Mouse (Mus musculus) hindbrain, embryonic 10.5 days (tissue): Measurements from ENCODE around the gene Smim6. TPM values are rescaled to one million over a fixed set of nuclear protein-coding genes. Genes with fewer than 3 reads are reported as not detected.
A peak's percentile ranks its signal among the peaks of the same experiment; 100 is the strongest.

ENCODE experiments used
- DNase-seq: peaks from one replicate; pipeline ENCODE4 v3.0.0-alpha.2; 2017; ENCODE audit warnings: low spot score
- H3K27ac ChIP-seq: fragments of 300-500 bp; sonication (generic); 2 replicates; pipeline ENCODE4 v1.5.1; 2016; ENCODE audit warnings: mild to moderate bottlenecking, moderate library complexity
- H3K27me3 ChIP-seq: fragments of 300-500 bp; sonication (generic); 2 replicates; pipeline ENCODE4 v1.6.1; 2016; ENCODE audit warnings: mild to moderate bottlenecking; ENCODE audit not compliant: poor library complexity, insufficient read depth, severe bottlenecking
- H3K36me3 ChIP-seq: fragments of 300-500 bp; sonication (generic); 2 replicates; pipeline ENCODE4 v1.6.1; 2016; ENCODE audit warnings: mild to moderate bottlenecking, moderate library complexity
- H3K4me1 ChIP-seq: fragments of 300-500 bp; sonication (generic); replicated peaks from 2 replicates; pipeline ENCODE4 v1.6.1; 2016; ENCODE audit warnings: mild to moderate bottlenecking
- H3K4me3 ChIP-seq: fragments of 300-500 bp; sonication (generic); 2 replicates; pipeline ENCODE4 v1.5.1; 2016; ENCODE audit warnings: mild to moderate bottlenecking, moderate library complexity
- H3K9me3 ChIP-seq: fragments of 300-500 bp; sonication (generic); 2 replicates; pipeline ENCODE4 v1.6.1; 2016; ENCODE audit warnings: mild to moderate bottlenecking, moderate library complexity
- WGBS: fragments of 180-500 bp; shearing (Covaris S2); methylation state at CpG from one replicate; pipeline ENCODE4 v1.1.7; 2016; 5-methylcytosine and 5-hydroxymethylcytosine counted together
- polyA plus RNA-seq: library from polyadenylated mRNA; unstranded; fragments of >200 nt; fragmentation: Nextera tagmentation; extraction: Ambion mirVana; gene quantifications from 2 replicates; pipeline ENCODE4 v1.2.1, GENCODE M21; 2016

Gene Smim6
- polyA plus RNA-seq, 1 experiment from 2014 or later = 1.4 TPM

DNA sequence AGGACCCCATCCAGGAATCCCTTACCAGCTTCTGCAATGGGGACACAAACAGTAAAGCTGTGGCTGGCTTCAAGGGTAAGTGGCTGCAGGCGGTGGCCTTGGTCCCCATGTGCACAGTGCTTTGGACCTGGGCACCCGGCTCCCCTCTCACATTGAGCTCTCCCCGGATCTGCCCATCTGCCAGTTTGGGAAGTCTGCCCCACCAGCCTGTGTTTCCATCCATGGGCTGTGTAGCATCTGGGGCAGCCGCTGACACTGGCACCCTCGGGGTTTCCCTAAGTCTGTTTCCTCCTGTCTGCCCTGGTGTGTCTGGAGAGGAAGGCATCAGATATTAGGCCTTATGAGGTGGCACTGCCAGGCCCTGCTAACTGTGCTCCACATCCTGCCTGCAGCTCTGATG is 23.8 kb upstream of the Smim6 start:
- H3K27ac ChIP-seq = no peak overlapping the region
- H3K9me3 ChIP-seq = no peaks in the 10 kb centered on the region
- DNase-seq = no peak
- peaks cover 9% of the 10 kb centered on the region for H3K36me3 ChIP-seq
- WGBS = 91% methylated on average over 5 of the region's 5 CpGs
- no peak overlapping the region for H3K4me3 ChIP-seq
- peaks cover 20% of the 10 kb centered on the region for H3K27me3 ChIP-seq
- H3K4me1 ChIP-seq = peaks cover 29% of the 10 kb centered on the region; the same call in 1 of the 2 replicates

DNA sequence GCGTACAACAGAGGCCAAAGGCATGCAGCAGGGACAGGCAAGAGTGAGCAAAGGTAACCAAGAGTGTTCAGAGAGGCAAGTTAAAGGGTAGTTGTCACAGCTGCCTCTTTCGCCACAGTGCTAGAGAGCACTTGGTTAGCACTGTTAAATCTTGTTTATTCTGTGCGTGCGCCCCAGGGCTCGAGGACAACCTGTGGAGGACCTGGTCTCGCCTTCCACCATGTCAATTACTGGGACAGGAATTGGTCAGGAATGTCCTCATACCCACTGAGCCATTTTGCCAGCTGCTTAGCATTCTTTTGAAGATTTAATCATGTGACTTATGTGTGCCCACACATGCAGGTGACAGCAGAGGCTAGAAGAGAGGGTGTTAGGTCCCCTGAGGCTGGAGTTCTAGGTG is 22.7 kb upstream of the Smim6 start:
- peaks cover 20% of the 10 kb centered on the region for H3K36me3 ChIP-seq

GRCm38 (mm10) chr11:115892213-115892612 is 19.6 kb upstream of the Smim6 start:
- WGBS = 59% methylated on average over 6 of the region's 6 CpGs
- Histone ChIP-seq H3K27me3 (no peaks in the 10 kb centered on the region), H3K4me3 (no peak overlapping the region), H3K36me3 (peaks cover 51% of the 10 kb centered on the region), H3K9me3 (no peaks in the 10 kb centered on the region), H3K27ac (no peak overlapping the region), H3K4me1 (peaks cover 18% of the 10 kb centered on the region; the same call in 1 of the 2 replicates)
- DNase-seq = no peak

More for the DNA sequence above, 22.7 kb upstream of the Smim6 start:
- Histone ChIP-seq H3K27ac (no peak overlapping the region), H3K4me3 (no peak overlapping the region), H3K9me3 (no peaks in the 10 kb centered on the region), H3K27me3 (peaks cover 9% of the 10 kb centered on the region), H3K4me1 (peaks cover 23% of the 10 kb centered on the region; the same call in 1 of the 2 replicates)
- 87% methylated on average over 6 of the region's 6 CpGs for WGBS
- no peak for DNase-seq

GRCm38 (mm10) chr11:115893071-115893470 is 18.7 kb upstream of the Smim6 start:
- H3K4me1 ChIP-seq = peaks cover 11% of the 10 kb centered on the region; the same call in 1 of the 2 replicates
- DNase-seq = no peak
- no peak overlapping the region for H3K4me3 ChIP-seq
- peaks cover 56% of the 10 kb centered on the region for H3K36me3 ChIP-seq
- H3K27ac ChIP-seq = peak overlapping the region; percentile 31; the same call in 1 of the 2 replicates
- no peaks in the 10 kb centered on the region for H3K9me3 ChIP-seq
- WGBS = 90% methylated on average over 9 of the region's 9 CpGs
- H3K27me3 ChIP-seq = no peaks in the 10 kb centered on the region

DNA sequence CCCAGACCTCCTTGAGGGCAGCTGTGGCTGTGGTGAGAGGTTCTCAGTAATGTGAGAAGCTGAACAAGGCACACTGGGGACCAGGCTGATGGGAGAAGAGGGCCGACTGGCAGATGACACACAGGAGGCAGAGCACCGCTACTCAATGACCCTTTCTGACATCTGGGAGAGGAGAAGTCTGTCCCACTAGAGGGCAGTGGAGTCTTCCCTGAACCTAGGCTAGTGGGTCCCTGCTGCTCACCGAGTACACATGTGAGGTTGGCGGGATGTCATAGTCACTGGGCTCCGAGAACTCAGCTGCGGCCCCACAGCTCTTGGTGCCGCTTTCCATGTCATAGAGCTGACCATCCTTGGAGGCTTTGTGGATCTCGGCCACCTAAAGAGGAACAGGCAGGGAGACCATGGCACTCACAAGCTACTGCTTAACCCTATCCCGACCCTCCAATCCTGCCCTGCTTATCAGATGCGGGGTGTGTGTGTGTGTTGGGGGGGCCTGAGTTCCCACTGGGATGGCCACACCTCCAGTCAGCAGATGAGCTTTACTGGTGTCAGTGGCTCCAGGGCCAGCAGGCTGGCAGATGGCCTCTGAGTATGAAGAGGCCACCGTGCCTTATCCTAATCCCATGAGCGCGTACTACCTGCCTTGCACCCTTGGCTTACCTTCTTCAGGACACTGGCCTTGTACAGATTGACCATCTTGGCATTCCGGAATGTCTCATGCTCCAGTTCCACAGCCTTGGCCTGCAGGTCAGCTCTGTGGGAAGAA is 16.9 kb upstream of the Smim6 start:
- H3K4me3 ChIP-seq = no peak overlapping the region
- H3K27me3 ChIP-seq = no peaks in the 10 kb centered on the region
- WGBS = 69% methylated on average over 14 of the region's 14 CpGs
- no peaks in the 10 kb centered on the region for H3K9me3 ChIP-seq
- H3K36me3 ChIP-seq = peaks cover 56% of the 10 kb centered on the region
- no peak overlapping the region for H3K27ac ChIP-seq
- no peak for DNase-seq
- H3K4me1 ChIP-seq = peaks cover 24% of the 10 kb centered on the region

DNA sequence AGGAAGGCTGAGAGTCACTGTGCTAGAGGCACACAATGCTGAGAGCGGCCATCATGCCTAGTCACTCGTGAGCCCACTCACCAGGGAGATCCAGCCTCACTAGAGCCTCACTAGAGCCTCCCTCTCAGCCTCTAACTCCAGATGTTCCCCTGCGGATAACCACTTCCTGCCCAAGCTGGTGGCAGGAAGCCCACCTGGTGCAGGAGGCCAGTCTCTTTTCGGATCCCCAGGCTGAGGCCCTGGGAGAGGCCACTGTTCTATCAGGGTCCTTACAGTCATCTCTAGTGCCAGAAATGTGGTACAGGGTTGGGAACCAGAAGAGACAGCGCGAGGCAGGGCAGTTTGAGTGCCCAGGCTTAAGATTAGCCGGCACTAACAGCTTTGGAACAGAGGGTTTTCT is 13.4 kb upstream of the Smim6 start:
- 0 out of 2 replicates have a peak, but pooled peaks cover 6% of the 10 kb centered on the region for H3K27me3 ChIP-seq
- DNase-seq = no peak
- H3K4me1 ChIP-seq = peaks cover 51% of the 10 kb centered on the region
- peaks cover 52% of the 10 kb centered on the region for H3K36me3 ChIP-seq
- no peak overlapping the region for H3K4me3 ChIP-seq
- 84% methylated on average over 7 of the region's 7 CpGs for WGBS
- H3K9me3 ChIP-seq = no peaks in the 10 kb centered on the region
- peak overlapping the region; percentile 50; the same call in 1 of the 2 replicates for H3K27ac ChIP-seq

GRCm38 (mm10) chr11:115898886-115899285 is 12.9 kb upstream of the Smim6 start:
- no peak overlapping the region for H3K4me3 ChIP-seq
- peaks cover 52% of the 10 kb centered on the region for H3K36me3 ChIP-seq
- H3K4me1 ChIP-seq = peaks cover 55% of the 10 kb centered on the region
- H3K27me3 ChIP-seq = 0 out of 2 replicates have a peak, but pooled peaks cover 6% of the 10 kb centered on the region
- no peaks in the 10 kb centered on the region for H3K9me3 ChIP-seq
- peak; percentile 51 for DNase-seq
- peak overlapping the region; percentile 50 for H3K27ac ChIP-seq
- 9% methylated on average over 4 of the region's 4 CpGs for WGBS

GRCm38 (mm10) chr11:115899486-115900266 is 12.1 kb upstream of the Smim6 start, which contains the start of gene Smim5:
Gene Smim5, plus strand, starts transcription at chr11:115899966.
- H3K4me3 ChIP-seq = peak within 1 kb of the TSS; percentile 29
- H3K27me3 ChIP-seq = 0 out of 2 replicates have a peak, but pooled peaks cover 6% of the 10 kb centered on the region
- peak; percentile 68 for DNase-seq
- WGBS = 31% methylated on average over 16 of the region's 16 CpGs
- H3K36me3 ChIP-seq = peaks cover 50% of the 10 kb centered on the region
- H3K27ac ChIP-seq = peak within 1 kb of the TSS; percentile 74
- H3K4me1 ChIP-seq = peaks cover 63% of the 10 kb centered on the region
- H3K9me3 ChIP-seq = no peaks in the 10 kb centered on the region

DNA sequence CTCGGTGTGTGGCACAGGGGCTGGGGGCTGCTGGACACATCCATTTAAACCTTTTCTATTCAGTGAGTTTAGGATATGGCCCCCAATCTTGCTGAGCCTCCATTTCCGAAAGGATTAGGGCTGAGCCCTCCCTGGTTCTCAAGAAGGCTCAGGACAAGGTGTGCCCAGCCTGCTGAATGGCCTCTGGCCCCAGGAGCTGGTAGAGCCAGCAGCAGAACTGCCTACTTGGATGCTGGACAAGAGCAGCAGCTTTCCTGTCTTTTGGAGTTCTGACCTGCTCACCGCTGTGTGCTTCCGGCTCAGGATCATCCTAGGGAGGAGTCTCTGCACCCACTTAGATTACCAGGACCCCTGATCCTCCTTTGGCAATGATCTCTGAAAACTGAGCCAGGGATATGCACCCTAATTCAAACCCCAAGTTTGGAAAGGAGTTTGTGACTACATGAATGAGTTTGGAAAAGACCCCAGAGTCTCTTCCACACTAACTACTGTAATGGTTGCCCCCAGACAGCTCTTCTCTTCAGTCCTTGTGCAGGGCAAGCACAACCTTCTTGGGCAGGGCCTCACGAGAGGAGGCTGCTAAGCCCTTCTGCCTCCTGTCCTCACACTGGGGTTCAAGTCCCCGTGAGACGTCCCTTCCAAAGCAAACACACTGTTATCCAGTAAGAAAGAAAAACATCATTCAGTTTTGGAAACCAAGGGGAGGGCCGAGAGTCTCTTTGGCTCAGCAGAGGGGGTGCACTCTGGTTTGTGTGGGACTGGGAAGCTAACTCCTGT is 11.1 kb upstream of the Smim6 start:
- DNase-seq = no peak
- no peaks in the 10 kb centered on the region for H3K9me3 ChIP-seq
- peak overlapping the region; percentile 74 for H3K27ac ChIP-seq
- H3K4me3 ChIP-seq = peak overlapping the region; percentile 29
- 71% methylated on average over 8 of the region's 8 CpGs for WGBS
- peaks cover 74% of the 10 kb centered on the region for H3K4me1 ChIP-seq
- H3K36me3 ChIP-seq = peaks cover 40% of the 10 kb centered on the region
- 0 out of 2 replicates have a peak, but pooled peaks cover 6% of the 10 kb centered on the region for H3K27me3 ChIP-seq

DNA sequence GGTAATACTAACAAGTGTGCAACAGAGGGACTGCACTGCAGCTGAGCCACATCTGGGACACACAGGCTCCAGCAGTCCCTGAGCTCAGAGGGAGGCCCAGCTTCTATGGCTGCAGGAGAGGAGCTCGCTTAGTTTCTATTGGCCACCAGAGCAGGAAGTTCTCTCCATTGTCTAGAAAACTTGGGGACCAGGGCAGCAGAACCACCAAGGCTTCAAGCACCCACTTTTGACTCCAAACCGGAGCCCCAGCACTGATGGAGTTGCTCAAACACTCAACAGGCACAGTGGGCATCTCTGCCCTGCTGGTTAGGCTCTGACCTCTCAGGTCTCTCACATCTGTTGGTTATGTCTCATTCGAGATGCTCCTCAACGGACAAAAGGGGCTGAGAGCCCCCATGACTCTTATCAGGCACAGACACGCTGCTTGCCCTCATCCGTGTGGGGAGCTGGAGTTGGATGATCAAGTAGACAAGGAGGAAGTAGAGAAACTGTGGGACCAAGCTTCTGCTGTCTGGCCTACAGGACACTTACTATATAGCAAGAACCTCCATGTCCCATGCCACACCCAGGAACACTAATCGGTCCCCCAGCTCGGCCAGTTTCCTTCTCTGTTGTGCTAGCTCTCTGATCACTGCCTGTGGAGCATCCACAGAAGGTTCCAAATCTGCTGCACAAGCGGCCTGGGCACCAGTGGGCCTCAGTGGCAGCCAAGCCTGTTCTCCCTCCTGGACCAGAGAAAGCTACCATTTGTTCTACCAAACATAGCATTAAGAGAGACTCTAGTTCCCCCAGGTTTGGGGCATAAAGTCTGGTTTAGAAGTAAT is 10.3 kb upstream of the Smim6 start:
- Histone ChIP-seq H3K27ac (peak overlapping the region; percentile 74), H3K9me3 (no peaks in the 10 kb centered on the region), H3K36me3 (peaks cover 35% of the 10 kb centered on the region), H3K4me1 (peaks cover 79% of the 10 kb centered on the region), H3K4me3 (no peak overlapping the region), H3K27me3 (0 out of 2 replicates have a peak, but pooled peaks cover 6% of the 10 kb centered on the region)
- DNase-seq = no peak
- 82% methylated on average over 9 of the region's 9 CpGs for WGBS

DNA sequence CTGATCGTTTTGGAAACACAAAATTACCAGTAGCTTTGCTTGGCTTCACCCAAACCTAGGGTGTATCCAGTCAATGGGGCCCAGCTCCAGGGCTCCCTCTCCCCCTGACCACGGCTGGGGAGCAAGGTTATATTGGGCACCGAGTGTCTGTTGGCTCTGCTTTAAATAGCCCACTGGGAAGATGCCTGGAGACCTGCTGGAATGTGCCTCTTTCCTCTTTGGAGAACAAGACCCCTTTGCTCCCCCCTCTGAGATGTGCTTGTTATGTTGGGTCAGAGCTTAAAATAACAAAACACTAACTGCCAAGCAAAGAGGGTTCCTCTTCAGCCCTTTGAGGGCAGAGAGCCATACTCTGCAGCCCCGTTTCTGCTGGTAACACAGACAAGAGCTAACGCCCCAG is 9.6 kb upstream of the Smim6 start:
- H3K27ac ChIP-seq = peak overlapping the region; percentile 54
- peaks cover 84% of the 10 kb centered on the region for H3K4me1 ChIP-seq
- H3K9me3 ChIP-seq = no peaks in the 10 kb centered on the region
- peaks cover 29% of the 10 kb centered on the region for H3K36me3 ChIP-seq
- 82% methylated on average over 5 of the region's 5 CpGs for WGBS
- 0 out of 2 replicates have a peak, but pooled peaks cover 6% of the 10 kb centered on the region for H3K27me3 ChIP-seq
- no peak overlapping the region for H3K4me3 ChIP-seq
- DNase-seq = no peak
